Mouse (Mus musculus) lung, embryonic 15.5 days (tissue): ENCODE results near the gene Eme2. TPM values are rescaled to one million over a fixed set of nuclear protein-coding genes. Genes with fewer than 3 reads are reported as not detected.

Experiments used
- ATAC-seq: fragments of 200-750 bp; cut with Nextera tagmentation; 2 replicates; pipeline ENCODE4 v1.8.0; 2017; ENCODE audit warnings: moderate number of reproducible peaks, borderline replicate concordance; ENCODE audit not compliant: low FRiP score, low TSS enrichment; ENCODE audit errors: extremely low read depth
- H3K27ac ChIP-seq: fragments of 300-500 bp; sonication (generic); 2 replicates; pipeline ENCODE4 v1.5.1; 2015; ENCODE audit warnings: moderate library complexity, mild to moderate bottlenecking, inconsistent platforms
- H3K27me3 ChIP-seq: fragments of 300-500 bp; sonication (generic); 2 replicates; pipeline ENCODE4 v1.6.1; 2015; ENCODE audit warnings: inconsistent platforms
- H3K36me3 ChIP-seq: fragments of 300-500 bp; sonication (generic); 2 replicates; pipeline ENCODE4 v1.6.1; 2015; ENCODE audit warnings: inconsistent platforms
- H3K4me1 ChIP-seq: fragments of 300-500 bp; sonication (generic); 2 replicates; pipeline ENCODE4 v1.6.1; 2015; ENCODE audit warnings: inconsistent platforms
- H3K4me2 ChIP-seq: fragments of 300-500 bp; sonication (generic); 2 replicates; pipeline ENCODE4 v1.6.1; 2015; ENCODE audit warnings: inconsistent platforms, mild to moderate bottlenecking, moderate library complexity
- H3K4me3 ChIP-seq: fragments of 300-500 bp; sonication (generic); 2 replicates; pipeline ENCODE4 v1.5.1; 2015; ENCODE audit warnings: mild to moderate bottlenecking, inconsistent platforms
- H3K9ac ChIP-seq: fragments of 300-500 bp; sonication (generic); 2 replicates; pipeline ENCODE4 v1.6.1; 2015; ENCODE audit warnings: inconsistent platforms
- H3K9me3 ChIP-seq: fragments of 300-500 bp; sonication (generic); 2 replicates; pipeline ENCODE4 v1.6.1; 2016; ENCODE audit warnings: inconsistent platforms
- WGBS: fragments of 180-500 bp; shearing (Covaris S2); methylation state at CpG from one replicate; pipeline ENCODE4 v1.1.7; 2015; 5-methylcytosine and 5-hydroxymethylcytosine counted together
- polyA plus RNA-seq: library from polyadenylated mRNA; unstranded; fragments of >200 nt; fragmentation: Nextera tagmentation; extraction: Ambion mirVana; gene quantifications from 2 replicates; pipeline ENCODE4 v1.2.1, GENCODE M21; 2015

The Eme2 gene
- polyA plus RNA-seq, 1 experiment from 2014 or later, result 28.5 TPM

GRCm38 (mm10) chr17:24886134-24886931 is 8.6 kb downstream of the Eme2 start, which contains the start of the genes Nubp2 and Spsb3:
TSS of gene Nubp2 (minus strand) at chr17:24886349.
TSS of gene Spsb3 (plus strand) at chr17:24886643.
- Histone ChIP-seq H3K36me3 (peaks cover 13% of the 10 kb centered on the region), H3K27ac (peak within 1 kb of the TSS; percentile 46), H3K27me3 (no peaks in the 10 kb centered on the region), H3K9me3 (no peaks in the 10 kb centered on the region), H3K4me3 (peak within 1 kb of the TSS; percentile 97), H3K4me1 (peaks cover 24% of the 10 kb centered on the region), H3K9ac (peak within 1 kb of the TSS; percentile 89), H3K4me2 (peak within 1 kb of the TSS; percentile 87)
- peak; percentile 96 for ATAC-seq
- under 1% methylated on average over 69 of the region's 69 CpGs for WGBS

- H3K27me3 ChIP-seq, result no peaks in the 10 kb centered on the region
- WGBS, result 20% methylated on average over 22 of the region's 22 CpGs
Observed at GRCm38 (mm10) chr17:24885356-24886133, 9.3 kb downstream of the Eme2 start.

GRCm38 (mm10) chr17:24884391-24884790 is 10.5 kb downstream of the Eme2 start:
- Histone ChIP-seq H3K9ac (no peak overlapping the region), H3K27ac (no peak overlapping the region), H3K27me3 (no peaks in the 10 kb centered on the region), H3K4me2 (no peak overlapping the region), H3K36me3 (0 out of 2 replicates have a peak, but pooled peaks cover 3% of the 10 kb centered on the region), H3K4me3 (no peak overlapping the region), H3K9me3 (no peaks in the 10 kb centered on the region), H3K4me1 (peaks cover 24% of the 10 kb centered on the region)
- WGBS, result 74% methylated on average over 6 of the region's 6 CpGs
- ATAC-seq, result no peak

More at GRCm38 (mm10) chr17:24885356-24886133, 9.3 kb downstream of the Eme2 start:
- peaks cover 6% of the 10 kb centered on the region for H3K36me3 ChIP-seq
- H3K9ac ChIP-seq, result peak overlapping the region; percentile 52
- H3K4me2 ChIP-seq, result peak overlapping the region; percentile 87
- H3K27ac ChIP-seq, result no peak overlapping the region
- peaks cover 24% of the 10 kb centered on the region for H3K4me1 ChIP-seq
- H3K4me3 ChIP-seq, result peak overlapping the region; percentile 66
- no peak for ATAC-seq
- H3K9me3 ChIP-seq, result no peaks in the 10 kb centered on the region

GRCm38 (mm10) chr17:24881738-24882440 is 13.0 kb downstream of the Eme2 start:
- H3K9ac ChIP-seq, result no peak overlapping the region
- WGBS, result 43% methylated on average over 7 of the region's 7 CpGs
- H3K4me1 ChIP-seq, result peaks cover 17% of the 10 kb centered on the region
- H3K27me3 ChIP-seq, result no peaks in the 10 kb centered on the region
- H3K9me3 ChIP-seq, result no peaks in the 10 kb centered on the region
- no peak for ATAC-seq
- H3K4me3 ChIP-seq, result no peak overlapping the region
- H3K4me2 ChIP-seq, result no peak overlapping the region
- H3K27ac ChIP-seq, result no peak overlapping the region
- 0 out of 2 replicates have a peak, but pooled peaks cover 3% of the 10 kb centered on the region for H3K36me3 ChIP-seq

GRCm38 (mm10) chr17:24878531-24878930 is 16.4 kb downstream of the Eme2 start:
- 61% methylated on average over 8 of the region's 8 CpGs for WGBS
- 0 out of 2 replicates have a peak, but pooled peaks cover 3% of the 10 kb centered on the region for H3K36me3 ChIP-seq
- no peak overlapping the region for H3K4me3 ChIP-seq
- no peaks in the 10 kb centered on the region for H3K9me3 ChIP-seq
- ATAC-seq, result no peak
- no peaks in the 10 kb centered on the region for H3K27me3 ChIP-seq
- H3K4me2 ChIP-seq, result no peak overlapping the region
- no peak overlapping the region for H3K9ac ChIP-seq
- peaks cover 5% of the 10 kb centered on the region; the same call in 1 of the 2 replicates for H3K4me1 ChIP-seq
- H3K27ac ChIP-seq, result no peak overlapping the region

- H3K27me3 ChIP-seq, result no peaks in the 10 kb centered on the region
- H3K9ac ChIP-seq, result 0 out of 2 replicates have a peak overlapping the region, but pooled peaks have one; percentile 13
- ATAC-seq, result no peak
- peaks cover 5% of the 10 kb centered on the region; the same call in 1 of the 2 replicates for H3K4me1 ChIP-seq
- H3K4me3 ChIP-seq, result no peak overlapping the region
- peak overlapping the region; percentile 56 for H3K27ac ChIP-seq
- H3K4me2 ChIP-seq, result no peak overlapping the region
- 0 out of 2 replicates have a peak, but pooled peaks cover 2% of the 10 kb centered on the region for H3K36me3 ChIP-seq
- H3K9me3 ChIP-seq, result no peaks in the 10 kb centered on the region
- 23% methylated on average over 5 of the region's 5 CpGs for WGBS
Observed at GRCm38 (mm10) chr17:24878117-24878397, 16.8 kb downstream of the Eme2 start.

- no peak overlapping the region for H3K4me2 ChIP-seq
- H3K27me3 ChIP-seq, result no peaks in the 10 kb centered on the region
- WGBS, result 38% methylated on average over 10 of the region's 10 CpGs
- peaks cover 5% of the 10 kb centered on the region; the same call in 1 of the 2 replicates for H3K4me1 ChIP-seq
- no peaks in the 10 kb centered on the region for H3K9me3 ChIP-seq
- H3K9ac ChIP-seq, result 0 out of 2 replicates have a peak overlapping the region, but pooled peaks have one; percentile 13
- no peak overlapping the region for H3K4me3 ChIP-seq
- no peak for ATAC-seq
- H3K36me3 ChIP-seq, result no peaks in the 10 kb centered on the region
- H3K27ac ChIP-seq, result peak overlapping the region; percentile 56
Observed at GRCm38 (mm10) chr17:24877336-24878116, 17.4 kb downstream of the Eme2 start.

GRCm38 (mm10) chr17:24874989-24875388 is 19.9 kb downstream of the Eme2 start:
- ATAC-seq, result no peak
- no peak overlapping the region for H3K27ac ChIP-seq
- H3K36me3 ChIP-seq, result no peaks in the 10 kb centered on the region
- H3K4me1 ChIP-seq, result peaks cover 5% of the 10 kb centered on the region; the same call in 1 of the 2 replicates
- no peaks in the 10 kb centered on the region for H3K27me3 ChIP-seq
- no peak overlapping the region for H3K4me2 ChIP-seq
- no peaks in the 10 kb centered on the region for H3K9me3 ChIP-seq
- no peak overlapping the region for H3K4me3 ChIP-seq
- 75% methylated on average over 8 of the region's 8 CpGs for WGBS
- H3K9ac ChIP-seq, result no peak overlapping the region

- Histone ChIP-seq H3K4me1 (peaks cover 5% of the 10 kb centered on the region; the same call in 1 of the 2 replicates), H3K4me2 (no peak overlapping the region), H3K9ac (no peak overlapping the region), H3K27me3 (no peaks in the 10 kb centered on the region), H3K36me3 (no peaks in the 10 kb centered on the region), H3K4me3 (no peak overlapping the region), H3K27ac (no peak overlapping the region), H3K9me3 (no peaks in the 10 kb centered on the region)
- WGBS, result 38% methylated on average over 1 of the region's 1 CpGs
- no peak for ATAC-seq
Observed at GRCm38 (mm10) chr17:24874405-24874745, 20.5 kb downstream of the Eme2 start.

GRCm38 (mm10) chr17:24873695-24874404 is 21.0 kb downstream of the Eme2 start:
- Histone ChIP-seq H3K4me1 (peaks cover 5% of the 10 kb centered on the region; the same call in 1 of the 2 replicates), H3K9ac (no peak overlapping the region), H3K27ac (no peak overlapping the region), H3K27me3 (no peaks in the 10 kb centered on the region), H3K36me3 (no peaks in the 10 kb centered on the region), H3K9me3 (no peaks in the 10 kb centered on the region), H3K4me3 (no peak overlapping the region), H3K4me2 (no peak overlapping the region)
- 37% methylated on average over 4 of the region's 4 CpGs for WGBS
- no peak for ATAC-seq
